ENCODE assay signal across 20 mouse cellular contexts in genomic region chr7:51503940-51504339, GRCm38 (mm10). TPM values are rescaled to one million over a fixed set of nuclear protein-coding genes. Genes with fewer than 3 reads are reported as not detected.
DNase-seq lines count a peak whose midpoint lies in the region; ATAC-seq and TF ChIP-seq lines count a peak whose summit lies in the region.
"Had no signal": no experiment of that assay in that cellular context is flagged by ENCODE, and none has a peak within 500 bp of the region (broad histone marks: within the 10 kb centered on the region; RNA-seq: fewer than 3 reads in every experiment).

No protein-coding gene starts in this region.

- DNase-seq in 3T3-L1 (ENCODE audit: low read depth, low spot score), result peak; percentile 2
- DNase-seq in Patski (ENCODE audit: low read depth, low spot score), result peak; percentile 75
- DNase-seq in kidney, adult 2 months, result peak; percentile 47
- DNase-seq in kidney, postnatal 4 days, result peak; percentile 21 to 40
- DNase-seq in lung, postnatal 4 days, result no peak
- no peak for DNase-seq in adrenal gland, postnatal 14 days
- no peak for DNase-seq in T-cell, adult 2 months (ENCODE audit: low spot score)
- DNase-seq: cerebellum, adult 2 months; gastrocnemius, adult 2 months; heart, postnatal 36 days; left cerebral cortex, postnatal 4 days; liver, postnatal 0 days; thymus, postnatal 14 days had no signal

- no peaks in the 10 kb centered on the region for H3K36me3 ChIP-seq in kidney, adult 2 months (ENCODE audit: control insufficient read depth, insufficient read depth, low read length)
- no peaks in the 10 kb centered on the region for H3K36me3 ChIP-seq in hindbrain, embryonic 16.5 days (ENCODE audit: control insufficient read depth, insufficient read depth, low read length)
- H3K36me3 ChIP-seq: embryonic facial prominence, embryonic 15.5 days; forebrain, embryonic 12.5 days; intestine, embryonic 15.5 days had no signal

- no peaks in the 10 kb centered on the region for H3K9me3 ChIP-seq in hindbrain, embryonic 16.5 days (ENCODE audit: control insufficient read depth, low read length)
- H3K9me3 ChIP-seq: embryonic facial prominence, embryonic 15.5 days; forebrain, embryonic 12.5 days; intestine, embryonic 15.5 days had no signal

- ATAC-seq in Patski, result peak; percentile 62
- no peak for ATAC-seq in hindbrain, embryonic 16.5 days
- ATAC-seq: intestine, embryonic 15.5 days; liver, postnatal 0 days had no signal

- in situ Hi-C loops in Patski (cut with MboI; ENCODE audit: low pct_unique_long_range_greater_than_20kb), result loop anchor here (5.0 to 10.0 kb wide), 2 partner anchors 33 to 471 kb away; no protein-coding TSS in a partner anchor

- TF ChIP-seq POLR2A in kidney, adult 2 months (IDR thresholded peaks at IDR 0.05; ENCODE audit: low read depth, low read length), result no peak

- H3K27ac ChIP-seq in kidney, adult 2 months (ENCODE audit: insufficient read depth, low read depth, low read length), result no peak overlapping the region
- H3K27ac ChIP-seq in hindbrain, embryonic 16.5 days (ENCODE audit: low read depth, low read length), result no peak overlapping the region
- H3K27ac ChIP-seq: embryonic facial prominence, embryonic 15.5 days; forebrain, embryonic 12.5 days; gastrocnemius, adult 2 months; intestine, embryonic 15.5 days; macrophage had no signal

- no peak overlapping the region for H3K4me2 ChIP-seq in hindbrain, embryonic 16.5 days (ENCODE audit: low read length)
- H3K4me2 ChIP-seq: embryonic facial prominence, embryonic 15.5 days; forebrain, embryonic 12.5 days; heart, embryonic 11.5 days; intestine, embryonic 15.5 days had no signal

- no peak overlapping the region for H3K4me3 ChIP-seq in kidney, adult 2 months (ENCODE audit: insufficient read depth, low read depth, low read length)
- H3K4me3 ChIP-seq in hindbrain, embryonic 16.5 days (ENCODE audit: low read length), result no peak overlapping the region
- H3K4me3 ChIP-seq: embryonic facial prominence, embryonic 15.5 days; forebrain, embryonic 12.5 days; gastrocnemius, adult 2 months; intestine, embryonic 15.5 days had no signal

- H3K9ac ChIP-seq in hindbrain, embryonic 16.5 days (ENCODE audit: low read depth, low read length), result no peak overlapping the region
- H3K9ac ChIP-seq: embryonic facial prominence, embryonic 15.5 days; forebrain, embryonic 12.5 days; intestine, embryonic 15.5 days; liver, postnatal 0 days had no signal

- 37% methylated on average over 2 of the region's 2 CpGs for WGBS in kidney, adult 2 months
- 52% methylated on average over 2 of the region's 2 CpGs for WGBS in hindbrain, embryonic 16.5 days

- CTCF ChIA-PET in Patski (lab: Charles Lee), result interaction anchor here (1.2 to 1.9 kb wide), 2 partner anchors 36 to 469 kb away, joined by 3 to 7 read pairs; no protein-coding TSS in a partner anchor

- H3K27me3 ChIP-seq in Patski, result no peaks in the 10 kb centered on the region
- H3K27me3 ChIP-seq in kidney, adult 2 months (replicated peaks; ENCODE audit: control insufficient read depth, insufficient read depth, low read length), result no peaks in the 10 kb centered on the region; the same call in 1 of the 2 replicates
- no peaks in the 10 kb centered on the region for H3K27me3 ChIP-seq in hindbrain, embryonic 16.5 days (replicated peaks; ENCODE audit: control insufficient read depth, insufficient read depth, low read length)
- H3K27me3 ChIP-seq: embryonic facial prominence, embryonic 15.5 days; forebrain, embryonic 12.5 days; intestine, embryonic 15.5 days had no signal

- POLR2A ChIA-PET in Patski (lab: Charles Lee), result no interaction called here

- H3K4me1 ChIP-seq in kidney, adult 2 months (ENCODE audit: control insufficient read depth, insufficient read depth, low read length), result no peaks in the 10 kb centered on the region
- no peaks in the 10 kb centered on the region for H3K4me1 ChIP-seq in hindbrain, embryonic 16.5 days (ENCODE audit: control insufficient read depth, insufficient read depth, low read depth, low read length)
- H3K4me1 ChIP-seq: embryonic facial prominence, embryonic 15.5 days; forebrain, embryonic 12.5 days; intestine, embryonic 15.5 days had no signal

- no peak for TF ChIP-seq CTCF in Patski (IDR thresholded peaks at IDR 0.05)
- TF ChIP-seq CTCF in kidney, adult 2 months (conservative IDR thresholded peaks at IDR 0.05; ENCODE audit: insufficient read depth, insufficient read length, low read depth, low read length), result no peak

RNA-seq across cellular contexts. Expression of gene Ano5, which starts 6.9 kb away (rescaled TPM):
- polyA plus RNA-seq in Patski (2021), result 1.7 TPM
- 0.64 and 0.91 TPM in 2 replicates for polyA plus RNA-seq in kidney, adult 2 months (2012; rRNA removed)
- 0.23 and 0.37 TPM in 2 replicates for total RNA-seq in adrenal gland, postnatal 14 days (2021)
- polyA plus RNA-seq in hindbrain, embryonic 16.5 days (2015; fragmentation: Nextera tagmentation; extraction: Ambion mirVana), result 1.1 and 1.4 TPM in 2 replicates
- total RNA-seq: monocyte, adult 5-6 weeks had no signal
- polyA plus RNA-seq: liver, postnatal 0 days; macrophage had no signal

Comparison
In these comparisons a context has a peak if more than half of its experiments do, and no peak if none do; other contexts are left out.
1. DNase-seq: peak in 3T3-L1 (single experiment), Patski (single experiment), kidney, adult 2 months (single experiment) and kidney, postnatal 4 days (2 of 2); none in lung, postnatal 4 days (0 of 2), adrenal gland, postnatal 14 days (single experiment) and T-cell, adult 2 months (single experiment).